Mouse (Mus musculus) mammary gland, adult 2 months (tissue): ENCODE results near the gene Gm8882. TPM values are rescaled to one million over a fixed set of nuclear protein-coding genes. Genes with fewer than 3 reads are reported as not detected.

Experiments used
- polyA plus RNA-seq: library from polyadenylated mRNA; depleted of rRNA; stranded (reverse); fragments of >200 nt; gene quantifications from 2 replicates; pipeline ENCODE4 v1.2.3, GENCODE M21; 2012; ENCODE audit warnings: low replicate concordance; rRNA removed

Gm8882 gene
- not detected in 2 replicates for polyA plus RNA-seq

DNA sequence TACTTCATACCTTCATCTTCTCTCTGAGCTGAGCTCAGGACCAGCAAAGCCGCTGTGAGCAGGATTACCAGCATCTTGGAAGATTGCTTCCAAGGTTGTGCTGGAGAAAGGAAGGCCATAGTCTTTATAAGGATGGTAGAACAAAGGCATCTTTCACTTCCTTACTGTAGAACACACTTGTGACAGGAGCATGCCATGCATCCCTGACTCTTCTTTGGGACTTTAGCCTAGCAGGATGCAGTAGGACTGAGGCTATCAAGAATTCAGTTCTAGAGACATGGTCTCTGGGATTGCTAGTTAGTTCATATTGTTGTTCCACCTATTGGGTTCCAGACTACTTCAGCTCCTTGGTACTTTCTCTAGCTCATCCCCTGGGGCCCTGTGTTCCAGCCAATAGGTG, at the start of gene Gm8882:
TSS of gene Gm8882 (minus strand) at position 101 of the 400 bp plus-strand sequence.

DNA sequence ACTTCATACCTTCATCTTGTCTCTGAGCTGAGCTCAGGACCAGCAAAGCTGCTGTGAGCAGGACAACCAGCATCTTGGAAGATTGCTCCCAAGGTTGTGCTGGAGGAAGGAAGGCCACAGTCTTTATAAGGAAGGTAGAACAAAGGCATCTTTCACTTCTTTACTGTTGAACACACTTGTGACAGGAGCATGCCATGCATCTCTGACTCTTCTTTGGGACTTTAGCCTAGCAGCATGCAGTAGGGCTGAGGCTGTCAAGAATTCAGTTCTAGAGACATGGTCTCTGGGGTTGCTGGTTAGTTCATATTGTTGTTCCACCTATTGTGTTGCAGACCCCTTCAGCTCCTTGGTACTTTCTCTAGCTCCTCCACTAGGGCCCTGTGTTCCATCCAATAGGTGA, 49.3 kb downstream of the Gm8882 start, which contains the start of gene Prpmp5:
TSS of gene Prpmp5 (minus strand) at position 101 of the 400 bp plus-strand sequence.

Other genes with a start within 250 kb of the Gm8882 start
- gene Prb1, start 153.6 kb downstream of the Gm8882 start, polyA plus RNA-seq: not detected in 2 replicates
- not detected in 2 replicates for gene Prpmp5, start 49.4 kb downstream of the Gm8882 start, polyA plus RNA-seq
- gene Prh1, start 205.7 kb upstream of the Gm8882 start, polyA plus RNA-seq: not detected in 2 replicates
- not detected in 2 replicates for gene Prp2, start 231.8 kb upstream of the Gm8882 start, polyA plus RNA-seq